Mouse (Mus musculus) left cerebral cortex, adult 11 months (tissue): ENCODE measurements around the gene Sfi1.
"Not testable (repeated sequence)": the region's sequence is repeated elsewhere in the genome, so short reads cannot be mapped to it uniquely, and the experiment has no call there.

Source experiments
- DNase-seq: peaks from one replicate; pipeline ENCODE4 v3.0.0; 2022; ENCODE audit warnings: low spot score

The Sfi1 gene

DNA sequence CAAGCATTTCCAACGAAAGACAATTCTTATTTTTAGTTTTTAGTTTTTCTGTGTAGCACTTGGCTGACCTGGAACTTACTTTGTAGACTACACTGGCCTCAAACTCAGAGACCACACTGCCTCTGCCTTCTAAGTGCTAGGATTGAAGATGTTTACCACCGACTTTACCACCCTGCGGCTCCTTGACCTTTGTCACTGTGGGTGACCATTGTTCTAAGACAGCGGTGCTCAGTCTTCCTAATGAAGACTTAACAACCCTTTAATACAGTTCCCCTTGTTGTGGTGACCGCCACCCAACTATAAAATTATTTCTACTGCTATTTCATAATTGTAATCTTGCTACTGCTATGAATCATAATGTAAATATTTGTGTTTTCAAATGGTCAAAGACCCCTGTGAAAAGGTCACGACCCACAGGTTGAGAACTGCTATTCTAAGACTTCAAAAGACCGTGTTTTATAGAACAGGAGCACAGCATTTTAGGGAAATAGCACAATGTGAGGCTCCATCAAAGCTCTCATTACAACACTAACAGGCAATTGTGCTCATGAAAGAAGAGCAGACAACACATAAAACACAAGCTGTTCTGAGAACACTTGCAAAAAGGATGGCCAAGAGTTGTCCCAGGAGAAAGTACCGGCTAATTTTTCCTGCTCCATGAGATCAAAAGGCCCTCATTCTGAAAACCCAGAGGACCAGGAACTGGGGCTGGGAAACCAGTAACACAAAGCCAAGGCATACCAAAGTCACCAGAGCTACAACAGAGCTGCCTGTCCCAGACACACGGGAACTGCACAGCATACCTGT, 47.7 kb downstream of the Sfi1 start:
- DNase-seq = not testable (repeated sequence)

DNA sequence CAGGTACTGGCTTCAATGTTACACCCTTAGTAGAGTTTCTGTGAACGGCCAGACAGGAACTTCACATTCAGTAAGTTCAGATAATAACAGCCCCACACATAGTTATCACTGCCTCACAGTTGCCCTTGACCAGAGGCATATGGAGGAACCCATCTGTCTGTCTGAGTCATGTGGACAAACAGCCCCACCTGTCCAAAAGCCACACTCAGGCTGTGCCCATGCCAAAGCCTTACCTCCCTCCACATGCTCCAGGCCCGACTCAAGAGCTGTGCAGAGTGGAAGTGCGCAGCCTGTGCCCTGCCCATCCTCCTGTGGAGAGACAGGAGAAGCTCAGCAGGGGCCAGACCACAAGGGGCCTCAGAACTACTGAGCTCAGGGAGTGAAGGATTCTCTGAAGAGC, 49.3 kb downstream of the Sfi1 start:
- DNase-seq = not testable (repeated sequence)

DNA sequence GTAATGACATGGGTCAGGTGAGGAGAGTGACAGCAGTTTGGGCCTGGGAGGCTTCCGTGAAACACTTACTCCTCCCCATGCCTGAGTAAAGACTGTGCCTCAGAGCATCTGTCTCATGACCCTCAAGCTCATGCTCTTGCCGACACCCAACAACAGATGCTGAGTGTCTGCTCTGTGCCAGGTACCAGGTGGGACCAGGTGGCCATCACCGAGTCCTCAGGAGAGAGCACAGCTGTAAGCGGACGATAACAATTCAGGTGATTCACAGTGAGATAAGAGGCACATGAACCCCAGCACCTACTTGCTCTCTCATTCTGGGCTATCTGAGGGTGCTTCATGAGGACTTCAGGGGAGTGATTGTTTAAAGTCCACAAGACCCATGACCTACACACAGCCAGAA, 50.9 kb downstream of the Sfi1 start:
- DNase-seq = peak; percentile 79

DNA sequence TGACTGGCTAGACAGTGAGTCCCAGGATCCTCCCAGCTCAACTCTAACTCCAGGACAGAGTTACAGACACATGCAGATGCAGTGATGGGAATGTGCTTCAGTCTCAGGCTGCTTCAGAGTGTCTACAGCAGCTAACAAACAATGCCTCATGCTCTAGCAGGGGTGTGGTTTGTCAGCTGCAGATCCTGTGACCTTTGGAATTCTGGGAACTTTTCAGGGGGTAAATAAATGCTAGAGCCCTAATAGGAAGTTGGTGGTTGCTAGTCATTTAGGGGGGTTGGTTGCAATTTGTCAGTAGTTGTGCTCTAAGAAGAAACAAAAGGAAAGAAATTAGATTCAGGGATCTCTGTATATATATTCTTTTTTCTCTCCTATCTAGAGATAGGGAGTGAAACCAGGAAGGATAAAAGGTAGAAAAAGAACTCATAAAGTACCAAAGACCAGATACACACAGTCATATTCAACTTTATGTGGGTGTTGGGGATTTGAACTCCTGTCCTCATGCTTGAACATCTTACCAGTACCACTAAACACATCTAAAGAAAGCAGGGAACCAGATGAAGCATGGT, 52.2 kb downstream of the Sfi1 start:
- not testable (repeated sequence) for DNase-seq

DNA sequence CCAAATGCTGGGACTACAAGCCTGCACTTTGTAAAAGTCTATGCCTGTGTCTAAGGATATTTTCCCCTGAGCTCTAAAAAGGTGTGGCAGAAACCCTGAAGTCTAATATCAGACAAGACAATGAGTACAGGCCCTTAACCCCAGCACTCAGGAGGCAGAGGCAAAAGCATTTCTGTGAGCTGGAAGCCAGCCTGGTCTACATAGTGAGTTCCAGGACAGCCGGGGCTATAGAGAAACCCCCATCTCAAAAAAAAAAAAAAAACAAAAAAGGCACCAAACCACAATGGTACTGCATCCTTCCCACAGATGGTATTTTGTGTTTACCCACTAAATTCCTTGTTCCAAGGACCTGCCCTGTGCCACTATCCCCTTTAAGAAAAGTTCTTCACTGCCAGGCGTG, 54.9 kb downstream of the Sfi1 start:
- not testable (repeated sequence) for DNase-seq

DNA sequence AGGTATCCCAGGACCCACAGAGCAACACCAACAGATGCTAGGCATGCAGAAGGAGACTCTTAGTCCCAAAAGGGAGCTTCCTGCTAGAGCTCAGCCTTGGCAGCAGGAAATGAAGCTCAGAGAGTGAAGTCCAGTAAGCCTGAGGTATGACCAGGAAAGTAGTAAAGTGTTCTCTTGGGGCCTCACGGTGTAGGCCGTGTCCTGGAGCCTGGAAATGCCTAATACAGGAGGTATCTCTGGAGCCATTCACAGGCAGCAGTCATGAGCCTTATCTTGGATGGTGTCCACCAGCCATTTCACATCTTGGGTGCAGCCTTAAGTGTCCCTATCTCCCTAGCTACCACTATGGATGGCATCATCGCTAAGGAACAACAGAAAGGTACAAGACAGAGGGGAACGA, 56.0 kb downstream of the Sfi1 start:
- not testable (repeated sequence) for DNase-seq

DNA sequence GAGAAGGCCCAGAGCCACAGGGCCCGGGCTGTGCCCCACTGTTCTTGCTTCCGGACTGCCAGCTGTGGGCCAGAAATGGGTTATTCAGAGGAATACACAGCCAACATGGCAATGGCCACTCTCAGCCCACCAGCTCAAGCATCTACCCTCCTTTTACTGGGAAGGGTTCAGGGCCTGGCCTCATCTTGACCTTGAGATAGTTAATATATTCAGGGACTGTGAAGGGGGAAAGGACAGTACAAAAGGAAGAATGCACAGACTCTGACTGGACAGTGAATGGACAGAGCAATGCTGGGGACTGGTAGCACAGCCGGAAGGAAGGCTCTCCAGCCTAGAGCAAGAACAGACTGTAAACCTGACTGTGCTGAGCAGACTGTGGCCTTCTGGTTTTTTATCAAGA, 57.3 kb downstream of the Sfi1 start:
- not testable (repeated sequence) for DNase-seq

DNA sequence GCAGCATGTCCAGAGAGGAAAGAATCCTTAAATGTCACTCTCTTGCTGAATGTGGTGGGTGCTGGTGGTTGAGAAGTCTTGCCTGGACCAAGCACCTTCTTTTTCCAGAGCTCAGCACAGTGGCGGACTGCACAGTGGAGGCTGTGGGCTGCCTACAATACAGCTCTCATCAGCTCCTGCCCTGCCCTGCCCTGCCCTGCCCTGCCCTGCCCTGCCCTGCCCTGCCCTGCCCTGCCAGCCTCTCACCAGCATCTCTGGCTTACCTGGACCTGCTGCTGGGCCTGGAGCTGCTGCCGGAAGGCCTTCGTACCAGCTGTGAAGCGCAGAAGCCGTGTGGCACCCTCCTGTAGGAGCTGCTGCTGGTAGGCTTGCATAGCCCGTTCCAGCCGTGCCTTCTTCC, 57.9 kb downstream of the Sfi1 start:
- DNase-seq = not testable (repeated sequence)

DNA sequence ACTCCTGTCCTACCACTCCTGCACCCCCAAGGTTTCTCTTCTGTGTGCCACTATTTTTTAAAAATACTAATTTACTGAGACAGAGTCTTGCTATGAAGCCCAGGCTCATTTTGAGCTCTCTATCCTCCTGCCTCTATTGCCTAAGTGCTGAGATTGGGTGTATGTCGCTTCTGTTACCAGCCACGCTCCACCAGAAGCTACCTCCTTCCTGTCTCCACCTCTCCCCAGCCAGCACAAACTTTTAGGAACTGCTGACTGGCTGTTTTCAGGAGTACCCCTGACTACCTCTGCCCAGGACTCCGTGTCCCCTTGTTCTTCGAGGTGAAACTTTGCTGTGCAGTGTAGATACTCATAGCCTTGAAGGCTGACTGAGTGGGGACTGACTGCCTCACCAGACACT, 59.9 kb downstream of the Sfi1 start:
- DNase-seq = not testable (repeated sequence)

DNA sequence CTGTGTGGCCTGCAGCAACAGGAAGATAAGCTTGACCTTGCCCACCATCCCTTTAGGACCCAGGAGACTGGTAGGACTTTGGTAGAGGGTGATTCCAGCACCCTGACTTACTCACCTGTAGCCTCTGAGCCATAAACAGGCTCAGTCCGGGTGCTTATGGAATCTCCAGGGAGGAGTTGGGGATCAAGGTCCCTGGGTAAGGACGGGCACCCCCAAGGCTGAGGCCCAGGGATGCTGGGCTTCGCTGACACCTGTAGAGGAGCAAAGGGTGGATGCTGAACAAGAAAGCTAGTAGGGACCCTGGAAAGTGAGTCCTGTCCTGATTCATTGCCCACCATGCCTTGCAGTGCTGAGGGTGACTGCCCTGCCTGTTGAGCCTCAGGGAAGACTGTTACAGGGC, 60.3 kb downstream of the Sfi1 start:
- not testable (repeated sequence) for DNase-seq

DNA sequence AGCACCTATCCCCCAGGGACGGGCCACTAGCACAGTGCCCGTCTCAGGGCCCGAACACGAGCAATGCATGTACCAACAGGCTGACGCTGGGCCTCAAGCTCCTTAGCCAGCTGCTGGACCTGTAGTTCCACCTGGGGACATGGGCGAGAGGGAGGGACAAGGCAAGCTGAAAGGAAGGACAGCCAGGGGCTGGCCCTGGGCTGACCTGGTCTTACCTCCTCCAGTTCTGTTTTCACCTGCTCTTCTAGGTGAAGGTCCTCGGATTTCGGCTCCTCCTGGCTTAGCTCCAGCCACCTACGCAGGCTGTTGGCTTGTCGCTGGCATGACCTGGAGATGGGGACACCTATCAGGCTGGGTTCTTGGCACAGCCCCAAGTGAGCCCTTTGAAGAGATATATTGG, 61.3 kb downstream of the Sfi1 start:
- not testable (repeated sequence) for DNase-seq

DNA sequence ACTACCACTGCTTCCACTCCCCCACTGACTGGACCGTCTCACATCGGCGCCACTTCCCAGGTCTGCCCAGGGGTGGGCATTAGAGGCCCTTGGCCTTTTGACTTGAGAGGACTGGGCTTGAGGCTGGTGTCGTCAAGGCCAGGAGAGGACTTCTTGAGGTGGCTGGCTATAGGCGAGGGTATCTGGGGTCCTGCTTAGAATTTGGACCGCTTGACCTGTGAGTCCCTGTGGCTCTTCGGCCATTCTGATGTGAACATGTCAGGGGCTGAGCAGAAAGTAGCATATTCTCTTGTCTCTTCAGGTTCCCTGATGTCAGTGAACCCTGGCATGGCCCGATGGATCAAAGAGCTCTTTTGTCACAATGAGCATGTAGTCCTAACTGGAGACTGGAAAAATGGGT, 63.4 kb downstream of the Sfi1 start:
- peak; percentile 85 for DNase-seq

DNA sequence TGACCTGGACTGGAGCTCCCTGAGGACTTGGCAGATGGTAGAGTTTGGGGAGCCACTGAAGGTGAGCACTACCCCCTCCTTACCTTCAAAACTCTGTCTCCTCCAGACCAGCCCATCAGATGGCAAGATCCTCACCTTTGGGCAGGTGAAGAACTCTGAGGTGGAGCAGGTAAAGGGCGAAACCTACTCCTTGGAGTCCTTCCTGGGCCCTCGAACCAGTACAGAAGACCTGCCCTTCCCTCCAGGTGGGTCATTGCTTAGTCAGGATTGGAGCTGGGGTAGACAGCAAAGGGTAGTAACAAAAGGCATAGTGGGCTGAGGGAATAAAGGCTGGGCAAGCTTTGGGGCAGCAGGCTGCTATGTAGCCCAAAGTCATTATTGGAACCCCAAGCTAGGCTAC, 64.0 kb downstream of the Sfi1 start:
- not testable (repeated sequence) for DNase-seq

DNA sequence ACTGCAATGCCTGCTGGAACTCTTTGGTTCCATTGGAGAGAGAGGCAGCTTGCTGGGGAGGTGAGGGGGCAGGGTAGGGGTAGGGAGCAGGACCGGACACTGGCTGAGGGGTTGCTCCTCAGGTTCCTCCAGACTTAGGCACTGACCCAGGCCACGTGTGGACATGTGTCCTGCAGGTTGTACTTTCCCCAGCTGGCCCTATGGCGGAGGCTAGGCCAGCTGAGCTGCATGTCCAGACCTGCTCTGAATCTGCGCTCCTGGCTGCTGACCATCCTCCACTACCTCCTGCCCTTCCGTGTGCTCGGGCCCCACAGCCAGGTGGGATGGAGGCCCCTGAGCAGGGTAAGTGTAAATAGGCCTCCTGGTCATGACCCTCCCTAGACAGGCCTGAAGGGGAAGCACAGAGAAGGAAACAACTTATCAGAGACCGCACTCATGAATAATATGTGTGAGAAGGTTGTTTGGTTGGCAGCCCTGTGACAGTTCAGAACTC, 65.9 kb downstream of the Sfi1 start:
- not testable (repeated sequence) for DNase-seq

DNA sequence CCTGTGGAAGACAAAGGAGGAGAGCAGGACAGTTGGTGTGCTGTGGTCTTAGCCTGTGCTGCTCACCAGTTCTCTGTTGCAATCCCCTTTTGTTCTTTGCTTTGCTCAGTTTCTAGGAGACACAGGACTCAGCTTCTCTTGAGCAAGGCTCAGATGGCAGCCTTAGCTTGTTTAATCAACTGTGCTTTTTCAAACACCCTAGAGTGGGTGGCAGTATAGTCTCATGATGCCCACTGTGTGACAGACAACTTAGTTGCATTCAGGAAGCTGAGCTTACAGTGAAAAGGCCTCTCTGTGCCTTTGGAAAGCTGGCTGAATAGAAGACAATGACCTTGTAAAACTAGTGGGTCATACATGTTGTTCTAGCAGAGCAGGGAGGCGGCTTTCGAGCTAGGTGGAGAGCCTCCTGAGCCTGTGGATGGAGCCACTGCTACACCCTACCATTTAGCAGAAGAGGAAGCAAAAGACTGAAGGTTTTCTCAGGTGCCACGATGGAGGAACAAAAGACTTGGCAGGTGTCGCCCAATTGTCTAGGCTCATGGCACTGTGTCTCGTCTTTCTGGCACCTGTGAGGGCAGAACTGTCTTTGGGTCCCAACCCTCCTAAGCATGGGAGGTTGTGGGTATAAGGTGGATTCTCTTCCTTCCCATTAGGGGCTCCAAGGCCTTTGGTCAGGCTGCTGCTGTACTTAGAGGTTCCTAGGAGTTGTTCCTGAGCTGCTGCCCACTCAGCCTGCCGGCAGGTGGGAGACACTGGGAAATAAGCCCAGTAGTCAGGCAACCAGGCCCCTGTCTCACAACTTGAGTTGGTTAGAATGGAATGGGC, 66.6 kb downstream of the Sfi1 start:
- peak; percentile 95 for DNase-seq

DNA sequence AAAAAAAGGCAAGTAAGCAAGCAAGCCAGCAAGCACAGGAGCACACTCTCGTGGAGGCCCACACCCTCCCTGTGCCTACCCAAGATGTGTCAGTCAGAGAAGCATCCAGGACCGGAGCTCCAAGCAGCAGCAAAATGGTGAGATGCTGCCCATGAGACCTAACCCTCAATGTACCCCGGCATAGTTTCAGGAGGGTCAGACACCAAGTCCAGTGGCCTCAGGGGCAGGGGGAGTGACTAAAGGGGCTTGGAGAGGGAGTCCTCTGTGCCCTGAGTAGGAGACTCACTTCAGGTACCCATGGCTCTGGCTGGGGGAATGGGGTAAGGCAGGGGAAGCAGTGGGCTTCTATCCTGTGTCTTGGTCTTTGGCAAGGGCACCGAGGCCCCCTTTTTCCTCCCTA, 67.3 kb downstream of the Sfi1 start:
- DNase-seq = not testable (repeated sequence)

DNA sequence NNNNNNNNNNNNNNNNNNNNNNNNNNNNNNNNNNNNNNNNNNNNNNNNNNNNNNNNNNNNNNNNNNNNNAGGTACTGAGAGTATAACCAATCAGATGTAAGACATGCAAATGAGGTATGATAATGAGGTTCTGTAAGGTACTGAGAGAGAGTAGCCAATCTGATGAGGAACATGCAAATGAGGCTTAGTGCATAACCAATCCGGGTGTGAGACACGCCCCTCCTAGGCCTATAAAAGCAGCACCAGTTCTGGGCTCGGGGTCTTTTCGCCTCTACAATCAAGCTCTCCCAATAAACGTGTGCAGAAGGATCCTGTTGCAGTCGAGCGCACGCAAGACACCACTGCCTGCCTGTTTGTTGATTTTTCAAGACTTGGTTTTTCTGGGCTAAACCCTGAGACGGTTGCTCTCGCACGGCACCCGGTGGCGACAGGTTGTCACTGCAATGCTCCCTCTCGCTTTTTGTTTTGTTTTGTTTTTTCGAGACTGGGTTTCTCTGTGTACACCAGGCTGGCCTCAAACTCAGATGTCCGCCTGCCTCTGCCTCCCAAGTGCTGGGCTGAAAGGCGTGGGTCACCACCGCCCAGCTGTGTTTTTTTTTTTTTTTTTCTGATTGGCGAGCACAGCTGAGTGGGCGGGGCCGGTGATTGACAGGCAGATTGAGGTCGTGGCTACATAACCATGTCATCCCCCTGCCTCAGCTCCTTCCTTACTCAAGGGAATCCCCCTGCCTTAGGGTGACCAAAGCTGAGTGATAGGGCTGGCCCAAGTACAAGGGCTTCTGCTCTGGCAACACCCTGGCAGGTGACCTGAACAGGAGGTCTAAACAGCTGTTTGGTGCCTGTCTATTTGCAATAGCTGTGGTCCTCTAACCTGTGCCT, 68.1 kb downstream of the Sfi1 start:
- not testable (repeated sequence) for DNase-seq

DNA sequence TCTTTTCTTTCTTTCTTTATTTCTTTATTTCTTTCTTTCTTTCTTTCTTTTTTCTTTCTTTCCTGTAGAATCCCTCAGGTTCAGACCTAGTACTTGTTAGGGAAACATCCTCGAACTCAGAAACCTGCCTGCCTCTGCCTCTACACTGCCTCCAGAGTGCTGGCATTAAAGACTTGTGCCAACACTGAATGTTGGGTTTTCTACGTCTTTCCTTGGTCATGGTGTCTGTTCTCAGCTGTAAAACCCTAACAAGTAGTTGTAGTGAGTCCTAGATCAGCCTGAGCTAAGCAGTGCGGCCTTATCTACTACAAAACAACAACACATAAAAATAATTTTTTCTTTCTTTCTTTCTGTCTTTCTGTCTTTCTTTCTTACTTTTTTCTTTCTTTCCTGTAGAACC, 78.9 kb downstream of the Sfi1 start:
- DNase-seq = no peak

DNA sequence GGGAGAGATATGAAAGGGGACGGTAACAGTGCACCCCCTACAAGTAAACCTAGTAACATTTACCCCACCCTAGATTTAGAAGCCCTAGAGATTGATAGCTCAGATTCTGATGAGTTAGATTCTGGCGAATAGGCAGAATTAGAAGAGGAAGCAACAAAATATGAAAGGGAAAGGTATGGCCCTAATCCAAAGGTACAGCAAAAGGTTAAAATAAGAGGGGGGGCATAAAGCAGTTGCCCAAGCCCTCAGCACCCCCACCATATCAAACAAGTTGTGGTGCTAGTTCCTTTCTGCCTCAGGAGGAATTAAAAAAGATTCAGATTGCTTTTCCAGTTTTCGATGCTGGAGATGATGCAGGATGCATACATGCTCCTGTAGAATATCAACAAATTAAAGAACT, 87.1 kb downstream of the Sfi1 start:
- no peak for DNase-seq

DNA sequence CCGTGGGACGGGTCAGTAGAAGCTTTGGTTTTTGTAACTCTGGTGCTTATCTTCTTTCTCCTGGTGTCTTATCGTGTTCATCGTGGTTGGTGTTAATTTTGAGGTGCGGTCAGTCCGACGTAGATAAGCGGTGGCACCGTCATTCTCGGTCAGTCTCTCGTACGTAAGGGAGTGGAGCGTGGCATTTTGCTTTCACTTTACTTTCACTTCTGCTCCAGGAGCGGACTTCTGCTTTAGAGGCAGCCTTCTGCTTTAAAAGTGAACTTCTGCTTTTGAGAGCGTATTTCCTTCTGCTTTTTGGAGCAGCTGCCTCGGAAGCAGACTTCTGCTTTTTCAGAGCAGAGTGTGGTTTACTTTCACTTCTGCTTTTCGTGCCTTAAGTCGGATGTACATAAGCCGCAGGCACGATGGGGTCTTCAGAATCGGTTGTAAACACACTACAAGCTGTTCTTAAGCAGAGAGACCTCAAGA, 88.0 kb downstream of the Sfi1 start:
- no peak for DNase-seq

DNA sequence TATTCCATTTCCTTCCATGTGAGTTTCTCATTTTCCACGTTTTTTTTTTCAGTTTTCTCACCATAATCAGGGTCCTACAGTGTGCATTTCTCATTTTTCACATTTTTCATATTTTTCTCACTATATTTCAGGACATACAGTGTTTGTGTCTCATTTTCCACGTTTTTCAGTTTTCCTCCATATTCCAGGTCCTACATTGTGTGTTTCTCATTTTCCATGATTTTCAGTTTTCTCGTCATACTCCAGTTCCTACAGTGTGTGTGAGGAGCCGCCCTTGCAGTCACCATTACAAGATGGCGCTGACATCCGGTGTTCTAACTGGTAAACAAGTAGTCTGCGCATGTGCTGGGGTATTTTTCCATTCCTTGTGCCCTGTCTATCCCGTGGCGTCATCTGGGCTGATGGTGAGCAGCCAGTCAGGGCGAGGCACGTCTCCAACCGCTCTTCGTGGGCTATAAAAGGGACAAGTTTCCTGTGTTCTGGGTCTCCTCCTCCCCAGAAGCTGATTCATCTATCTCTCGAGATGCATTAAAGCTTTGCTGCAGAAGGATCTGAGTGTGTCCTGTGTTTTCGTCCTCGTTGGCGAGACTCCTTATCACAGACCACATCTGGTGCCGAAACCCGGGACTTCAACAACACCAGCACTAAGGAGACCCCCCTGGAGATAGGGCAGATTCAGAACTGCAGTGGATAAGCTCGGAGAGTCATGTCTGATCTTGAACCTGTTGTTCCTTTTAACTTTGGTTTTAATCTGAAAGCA, 88.6 kb downstream of the Sfi1 start:
- DNase-seq = not testable (repeated sequence)
